8 mouse cellular contexts compared by ENCODE assay signal in the genomic region with DNA sequence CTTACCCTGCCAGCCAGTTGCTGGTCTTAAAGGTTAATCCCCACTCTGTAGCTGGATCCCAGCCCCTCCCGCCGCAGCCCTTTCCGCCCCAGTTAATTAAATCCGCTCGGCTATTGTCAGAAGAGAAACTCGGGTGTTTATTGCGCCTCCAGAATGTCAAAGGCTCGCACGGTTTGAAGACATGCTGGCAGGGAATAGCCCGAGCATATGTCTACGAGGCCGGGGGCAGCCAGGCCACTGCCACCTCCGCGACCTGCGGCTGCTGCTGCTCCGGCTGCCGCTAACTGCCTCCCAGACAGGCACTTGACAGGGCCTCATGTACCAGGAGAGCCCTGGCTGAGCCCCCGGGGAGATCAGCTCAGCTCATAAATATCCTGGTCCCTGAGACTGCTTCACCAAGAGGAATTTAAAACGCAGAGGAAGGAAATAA.
DNase-seq lines count a peak whose midpoint lies in the region; ATAC-seq and TF ChIP-seq lines count a peak whose summit lies in the region.

No protein-coding gene starts in this region.

- peak overlapping the region; percentile 60 for H3K27ac ChIP-seq in kidney, embryonic 14.5 days (ENCODE audit: low read depth, low read length)
- H3K27ac ChIP-seq in cerebellum, adult 2 months (ENCODE audit: insufficient read depth, low read length), result peak overlapping the region; percentile 60
- H3K27ac ChIP-seq in heart, embryonic 15.5 days, result peak overlapping the region; percentile 84

- 0 out of 2 replicates have a peak overlapping the region, but pooled peaks have one; percentile 5 for H3K9ac ChIP-seq in kidney, embryonic 14.5 days (ENCODE audit: low read depth, low read length)
- H3K9ac ChIP-seq in heart, embryonic 15.5 days, result peak overlapping the region; percentile 43

- H3K4me3 ChIP-seq in kidney, embryonic 14.5 days (ENCODE audit: low read length), result peak overlapping the region; percentile 10; the same call in 1 of the 2 replicates
- H3K4me3 ChIP-seq in cerebellum, adult 2 months (replicated peaks; ENCODE audit: insufficient read depth, low read depth, low read length), result peak overlapping the region; percentile 9
- peak overlapping the region; percentile 25 for H3K4me3 ChIP-seq in heart, embryonic 15.5 days

- H3K27me3 ChIP-seq in kidney, embryonic 14.5 days (ENCODE audit: control insufficient read depth, insufficient read depth, low read length), result no peaks in the 10 kb centered on the region
- no peaks in the 10 kb centered on the region for H3K27me3 ChIP-seq in cerebellum, adult 2 months (ENCODE audit: control insufficient read depth, insufficient read depth, low read length)
- H3K27me3 ChIP-seq in heart, embryonic 15.5 days, result no peaks in the 10 kb centered on the region

- H3K4me1 ChIP-seq in kidney, embryonic 14.5 days (ENCODE audit: control insufficient read depth, insufficient read depth, low read length), result peaks cover 68% of the 10 kb centered on the region
- H3K4me1 ChIP-seq in cerebellum, adult 2 months (ENCODE audit: control insufficient read depth, insufficient read depth, low read length), result peaks cover 75% of the 10 kb centered on the region
- H3K4me1 ChIP-seq in heart, embryonic 15.5 days (replicated peaks), result peaks cover 89% of the 10 kb centered on the region

- ATAC-seq in kidney, embryonic 14.5 days (ENCODE audit: low FRiP score, low TSS enrichment), result peak; percentile 6; the same call in 1 of the 2 replicates
- ATAC-seq in heart, embryonic 15.5 days (replicated peaks; ENCODE audit: insufficient number of reproducible peaks, insufficient read depth, low FRiP score, low read depth), result no peak

- no peak for DNase-seq in kidney, adult 8-10 months
- peak; percentile 86 to 91 for DNase-seq in cerebellum, adult 2 months
- DNase-seq in mesoderm, embryonic 11.5 days (ENCODE audit: low read depth, low spot score), result peak; percentile 78
- peak; percentile 53 for DNase-seq in yolk sac, embryonic 10.5 days (ENCODE audit: low spot score)
- no peak for DNase-seq in ovary, postnatal 10 days (ENCODE audit: low spot score)
- no peak for DNase-seq in right cerebral cortex, postnatal 14 days

- H3K4me2 ChIP-seq in kidney, embryonic 14.5 days (replicated peaks; ENCODE audit: low read depth, low read length), result peak overlapping the region; percentile 37
- H3K4me2 ChIP-seq in heart, embryonic 15.5 days, result peak overlapping the region; percentile 54

- no peak for TF ChIP-seq POLR2A in cerebellum, adult 2 months (IDR thresholded peaks at IDR 0.05; ENCODE audit: borderline replicate concordance, insufficient read depth, low read length)

- H3K9me3 ChIP-seq in kidney, embryonic 14.5 days (ENCODE audit: control insufficient read depth, low read length), result no peaks in the 10 kb centered on the region
- H3K9me3 ChIP-seq in heart, embryonic 15.5 days (replicated peaks), result no peaks in the 10 kb centered on the region

- no peaks in the 10 kb centered on the region for H3K36me3 ChIP-seq in kidney, embryonic 14.5 days (ENCODE audit: control insufficient read depth, insufficient read depth, low read length)
- no peaks in the 10 kb centered on the region for H3K36me3 ChIP-seq in heart, embryonic 15.5 days

- 0% methylated on average over 19 of the region's 19 CpGs for WGBS in kidney, embryonic 14.5 days
- WGBS in cerebellum, adult 2 months, result 2% methylated on average over 19 of the region's 19 CpGs
- WGBS in heart, embryonic 15.5 days, result 5% methylated on average over 19 of the region's 19 CpGs

- TF ChIP-seq CTCF in cerebellum, adult 2 months (IDR thresholded peaks at IDR 0.05; ENCODE audit: borderline replicate concordance, insufficient read depth, low read depth, low read length), result no peak

Comparison
In these comparisons a context has a peak if more than half of its experiments do, and no peak if none do; other contexts are left out.
1. DNase-seq: peak in cerebellum, adult 2 months (2 of 2), mesoderm, embryonic 11.5 days (single experiment) and yolk sac, embryonic 10.5 days (single experiment); none in kidney, adult 8-10 months (0 of 2), ovary, postnatal 10 days (single experiment) and right cerebral cortex, postnatal 14 days (single experiment).
2. Peak in every context shown above with its lines, with median percentiles within 50 percentile points of each other: H3K27ac ChIP-seq and H3K4me3 ChIP-seq.